Mouse (Mus musculus): Measurements from ENCODE around the gene Tnfsf8.

Tnfsf8 gene

DNA sequence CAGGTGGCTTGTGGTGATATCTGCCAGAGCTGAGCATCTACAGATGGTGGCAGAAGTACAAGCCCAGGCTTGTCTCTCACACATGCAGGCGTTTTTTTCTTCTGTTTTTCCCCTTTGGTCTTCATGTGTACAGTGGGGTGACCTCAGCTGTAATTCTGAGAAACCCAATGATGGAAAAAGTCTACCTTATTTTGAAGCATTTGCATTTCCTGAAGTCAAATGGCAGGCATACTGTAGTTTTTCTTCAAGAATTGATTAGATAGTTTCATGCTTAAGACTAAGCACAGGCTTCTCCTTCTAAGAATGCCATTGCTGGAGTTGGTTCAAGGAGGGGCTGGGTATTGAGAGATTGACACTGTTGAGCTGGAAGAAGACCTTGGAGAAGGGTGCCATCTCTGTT is 18.9 kb downstream of the Tnfsf8 start:
- DNase-seq (ENCODE audit: low spot score in 2 of 2) = no peak

DNA sequence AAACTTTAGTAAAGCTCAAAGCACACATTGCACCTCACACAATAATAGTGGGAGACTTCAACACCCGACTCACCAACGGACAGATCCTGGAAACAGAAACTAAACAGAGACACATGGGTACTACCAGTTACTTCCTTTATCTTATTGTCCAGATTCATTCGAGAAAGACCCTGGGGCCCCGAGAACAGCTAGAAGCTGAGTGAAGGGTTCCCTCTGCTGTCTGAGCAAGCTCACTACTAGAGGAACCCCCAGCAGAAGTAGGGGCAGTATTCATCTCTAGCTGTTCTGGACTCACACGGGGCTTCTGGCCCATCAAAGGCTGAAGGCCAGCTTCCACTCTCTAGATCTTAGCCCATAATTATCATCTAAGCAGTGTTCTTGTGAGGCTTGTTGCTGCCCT is 20.7 kb downstream of the Tnfsf8 start:
- peak in 1 of 2 experiments; percentile 18 for DNase-seq (ENCODE audit: low spot score in 2 of 2)

DNA sequence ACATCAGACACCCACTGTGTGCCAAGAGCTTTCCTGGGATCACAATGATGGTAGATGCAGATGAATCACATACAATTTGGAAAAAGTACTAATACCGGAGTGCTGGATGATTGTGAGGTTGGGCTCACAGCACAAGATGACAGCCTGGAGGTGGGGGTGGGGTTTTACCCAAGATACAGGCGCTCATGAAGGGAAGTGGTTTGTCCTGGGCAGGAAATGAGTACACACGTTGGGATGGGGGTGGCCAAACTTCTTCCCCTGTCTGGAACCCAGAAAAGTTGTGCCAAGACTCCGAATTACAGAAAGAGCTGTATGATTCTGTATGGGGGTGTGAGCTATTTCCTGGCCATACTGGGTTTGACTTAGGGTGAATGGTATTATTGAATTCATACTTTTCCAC is 38.0 kb downstream of the Tnfsf8 start:
- no peak for DNase-seq (ENCODE audit: low spot score in 2 of 2)

DNA sequence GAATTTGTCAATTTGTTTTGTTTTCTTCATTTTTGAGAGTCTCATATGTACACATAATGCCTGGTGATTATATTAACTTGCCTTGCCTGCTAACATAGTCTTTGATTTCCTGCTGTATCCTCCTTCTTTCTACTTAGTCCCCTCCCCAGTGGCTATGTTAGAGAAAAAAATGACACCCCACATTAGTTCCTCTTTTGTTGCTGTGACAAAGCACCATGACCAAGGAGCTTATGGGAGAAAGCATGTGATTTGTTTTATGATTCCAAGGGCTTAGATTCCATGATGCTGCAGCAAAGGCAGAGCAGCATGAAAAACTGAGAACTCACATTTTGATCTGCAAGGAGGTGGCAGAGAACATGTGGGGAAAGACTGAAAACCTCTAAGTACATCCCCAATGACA is 43.6 kb downstream of the Tnfsf8 start:
- no peak for DNase-seq (ENCODE audit: low spot score in 2 of 2)

DNA sequence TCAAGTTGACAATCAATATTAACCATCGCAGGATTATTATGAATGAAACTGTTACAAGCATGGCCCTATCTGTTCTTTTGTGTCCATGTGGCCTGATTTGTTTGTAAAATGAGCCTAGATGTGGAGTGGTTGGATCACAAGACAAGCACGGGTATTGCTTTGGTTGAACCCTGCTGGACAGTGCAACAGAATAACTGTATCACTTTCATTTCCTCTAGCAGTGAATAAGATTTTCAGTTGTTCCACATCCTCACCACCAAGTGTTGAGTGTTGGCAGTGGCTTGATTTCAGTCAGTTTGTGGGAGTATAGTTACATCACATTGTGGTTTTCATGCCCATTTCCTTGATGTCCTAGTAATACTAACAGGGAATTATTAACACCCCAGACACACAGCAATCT is 45.5 kb downstream of the Tnfsf8 start:
- DNase-seq (ENCODE audit: low spot score in 2 of 2) = no peak

DNA sequence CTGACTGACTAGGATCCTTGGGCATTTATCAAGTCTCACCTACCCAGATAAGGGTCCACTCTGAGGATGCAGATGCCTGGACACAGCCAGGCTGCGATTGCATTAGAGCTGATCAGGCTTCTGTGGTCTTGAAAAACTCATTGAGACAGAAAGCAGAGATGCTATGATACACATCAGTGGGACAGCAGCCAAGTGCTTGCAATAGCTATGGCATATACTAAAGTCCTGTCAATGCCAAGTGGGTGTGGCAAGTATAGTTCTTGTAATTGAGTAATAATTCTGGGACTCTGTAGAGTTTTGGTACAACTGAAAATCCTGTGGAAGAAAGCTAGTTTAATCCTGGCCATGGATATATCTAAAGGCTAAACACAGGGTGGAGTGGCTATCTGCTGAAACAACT is 63.1 kb downstream of the Tnfsf8 start:
- no peak for DNase-seq (ENCODE audit: low spot score in 2 of 2)

DNA sequence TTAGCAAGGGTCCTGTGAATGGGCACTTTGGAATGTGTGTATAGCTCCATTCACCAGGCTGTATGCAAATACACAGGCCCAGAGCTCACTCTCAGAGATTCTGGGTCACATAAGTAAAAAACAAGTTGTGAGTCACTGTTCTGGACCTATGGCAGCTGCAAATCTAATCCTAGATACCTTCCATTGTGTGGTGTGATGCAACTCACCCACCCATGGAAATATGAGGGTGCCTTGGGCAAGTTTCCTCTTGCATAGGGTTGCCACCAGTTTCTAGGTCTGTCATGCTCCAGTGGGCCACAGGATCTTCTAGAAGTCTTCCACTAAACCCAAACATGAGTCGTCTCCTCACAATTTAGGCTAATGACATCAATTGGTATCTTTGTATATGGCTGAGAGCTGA is 64.6 kb downstream of the Tnfsf8 start:
- DNase-seq (ENCODE audit: low spot score in 2 of 2) = no peak

DNA sequence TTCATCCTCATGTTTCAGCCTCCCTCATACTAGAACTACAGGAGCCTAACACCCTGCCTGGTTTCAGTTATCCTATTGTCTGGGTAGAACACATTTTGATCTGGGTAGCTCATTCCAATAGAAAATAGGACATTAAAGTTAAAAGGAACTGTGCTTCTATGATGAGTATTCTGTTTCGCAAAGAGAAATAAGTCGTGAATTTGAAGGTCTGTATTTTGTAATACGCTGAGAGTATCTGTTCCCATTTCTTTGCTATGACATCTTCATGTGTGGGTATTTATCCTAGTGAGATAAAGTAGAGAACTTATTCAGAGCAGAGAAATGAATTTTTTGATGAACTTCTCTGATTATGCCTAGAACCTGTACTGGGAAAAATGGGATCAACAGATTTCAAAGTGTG is 68.8 kb downstream of the Tnfsf8 start:
- no peak for DNase-seq (ENCODE audit: low spot score in 2 of 2)

DNA sequence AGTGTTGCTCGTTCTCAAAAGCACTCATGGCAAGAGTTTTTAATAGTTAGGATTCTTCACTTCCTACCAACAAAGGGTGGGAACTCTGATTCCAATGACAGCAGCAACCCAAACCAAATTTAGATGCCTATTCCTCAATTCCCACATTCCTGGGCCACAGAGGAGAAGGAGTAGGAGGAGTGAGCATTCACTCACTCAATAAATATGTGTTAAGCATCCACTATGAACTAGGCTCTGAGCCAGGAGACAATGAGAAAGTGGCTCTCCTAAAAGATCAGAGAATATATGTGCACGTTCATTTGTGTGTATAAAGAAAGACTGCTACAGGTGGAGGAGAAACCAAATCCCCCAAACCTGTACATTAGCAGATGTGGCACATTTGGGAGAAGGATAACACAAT is 75.7 kb downstream of the Tnfsf8 start:
- DNase-seq (ENCODE audit: low spot score in 2 of 2) = no peak

DNA sequence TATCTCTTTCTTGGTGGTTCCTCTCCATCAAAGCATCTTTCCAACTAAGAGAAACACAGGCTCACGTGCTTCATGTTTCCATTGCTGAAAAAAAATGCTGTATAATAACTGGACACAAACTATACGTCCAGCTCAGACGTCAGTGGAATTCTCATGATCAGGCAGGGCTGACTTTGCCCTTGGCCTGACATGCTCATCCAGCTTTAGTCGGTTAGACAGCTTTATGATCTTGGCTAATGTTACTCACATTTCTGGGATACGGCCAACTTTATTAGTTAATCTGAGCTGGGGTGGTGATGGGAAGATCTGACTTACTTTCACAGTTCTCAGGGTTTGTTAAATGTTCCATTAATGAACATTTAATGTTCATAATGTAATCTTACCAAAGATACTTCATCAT is 77.3 kb downstream of the Tnfsf8 start:
- no peak for DNase-seq (ENCODE audit: low spot score in 2 of 2)

DNA sequence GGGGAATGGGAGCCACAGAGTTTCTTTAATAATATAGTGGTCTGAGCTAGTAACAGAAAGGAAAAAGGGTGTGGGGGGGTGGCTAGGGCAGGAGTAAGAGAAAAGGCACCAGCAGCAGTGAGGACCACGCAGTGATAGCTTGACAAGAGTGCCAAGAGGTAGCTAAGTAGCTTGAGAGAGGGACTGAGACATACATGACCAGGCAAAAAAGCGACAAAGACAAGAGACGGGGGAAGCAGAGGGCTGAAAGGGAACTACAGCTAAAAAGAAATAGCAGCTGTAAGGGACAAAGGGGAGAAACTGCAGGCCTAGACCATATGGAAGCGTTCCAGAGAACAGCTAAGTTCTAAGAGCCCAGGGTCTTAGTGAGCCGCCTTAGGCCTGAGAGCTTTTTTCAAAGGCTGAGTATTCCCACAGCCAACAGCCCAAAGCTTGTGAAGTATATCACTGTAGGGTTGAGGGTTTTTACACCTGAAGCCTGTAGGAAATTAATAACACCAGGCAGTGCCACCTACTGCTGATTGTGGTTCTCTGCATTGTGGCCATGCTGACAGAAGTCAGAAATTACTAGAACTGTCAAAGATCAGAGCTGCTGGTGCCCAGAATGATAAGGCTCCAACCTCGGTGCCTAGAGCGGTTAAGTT is 78.1 kb downstream of the Tnfsf8 start:
- DNase-seq (ENCODE audit: low spot score in 2 of 2) = no peak
